Mouse (Mus musculus) liver, adult (tissue): ENCODE measurements at regions not wholly inside any gene's neighbourhood (a gene's known extent, or its start where the extent isn't known, plus 50 kb on each side); places are given as distances from the start of the nearest gene placed in this dataset.

Source experiments
- GATA4 ChIP-seq: IDR thresholded peaks from 2 replicates; pipeline ENCODE4 v1.6.1; 2014; ENCODE audit warnings: mild to moderate bottlenecking, low read length; ENCODE audit not compliant: insufficient replicate concordance

GRCm38 (mm10) chr11:112524983-112525382 is 257.0 kb upstream of the Sox9 start:
- no peak for TF ChIP-seq GATA4

- TF ChIP-seq GATA4 = no peak
Measured at GRCm38 (mm10) chr11:112542573-112542972, 239.5 kb upstream of the Sox9 start.

GRCm38 (mm10) chr11:112543473-112543872 is 238.6 kb upstream of the Sox9 start:
- TF ChIP-seq GATA4 = no peak

- TF ChIP-seq GATA4 = no peak
Measured at GRCm38 (mm10) chr11:112545231-112546010, 236.6 kb upstream of the Sox9 start.

- no peak for TF ChIP-seq GATA4
Measured at GRCm38 (mm10) chr11:112546162-112546561, 235.9 kb upstream of the Sox9 start.

GRCm38 (mm10) chr11:112552838-112553237 is 229.2 kb upstream of the Sox9 start:
- no peak for TF ChIP-seq GATA4

- no peak for TF ChIP-seq GATA4
Measured at GRCm38 (mm10) chr11:112563027-112563426, 219.0 kb upstream of the Sox9 start.

- TF ChIP-seq GATA4 = no peak
Measured at GRCm38 (mm10) chr11:112564706-112565215, 217.3 kb upstream of the Sox9 start.

GRCm38 (mm10) chr11:112566071-112566470 is 216.0 kb upstream of the Sox9 start:
- no peak for TF ChIP-seq GATA4

- TF ChIP-seq GATA4 = no peak
Measured at GRCm38 (mm10) chr11:112587386-112587785, 194.6 kb upstream of the Sox9 start.

GRCm38 (mm10) chr11:112588088-112588487 is 193.9 kb upstream of the Sox9 start:
- TF ChIP-seq GATA4 = no peak

GRCm38 (mm10) chr11:112590214-112590613 is 191.8 kb upstream of the Sox9 start:
- TF ChIP-seq GATA4 = no peak

- no peak for TF ChIP-seq GATA4
Measured at GRCm38 (mm10) chr11:112592411-112593020, 189.5 kb upstream of the Sox9 start.

GRCm38 (mm10) chr11:112593821-112594220 is 188.2 kb upstream of the Sox9 start:
- TF ChIP-seq GATA4 = no peak

GRCm38 (mm10) chr11:112607359-112607758 is 174.7 kb upstream of the Sox9 start:
- no peak for TF ChIP-seq GATA4

- no peak for TF ChIP-seq GATA4
Measured at GRCm38 (mm10) chr11:112609277-112609676, 172.7 kb upstream of the Sox9 start.
